Mouse (Mus musculus): ENCODE results near the gene Pcnp. TPM values are rescaled to one million over a fixed set of nuclear protein-coding genes. Genes with fewer than 3 reads are reported as not detected.
A peak's percentile ranks its signal among the peaks of the same experiment; 100 is the strongest.
"Not testable (repeated sequence)": the region's sequence is repeated elsewhere in the genome, so short reads cannot be mapped to it uniquely, and the experiment has no call there.

Pcnp gene
- polyA plus RNA-seq, 1 experiment: 25.4 TPM

DNA sequence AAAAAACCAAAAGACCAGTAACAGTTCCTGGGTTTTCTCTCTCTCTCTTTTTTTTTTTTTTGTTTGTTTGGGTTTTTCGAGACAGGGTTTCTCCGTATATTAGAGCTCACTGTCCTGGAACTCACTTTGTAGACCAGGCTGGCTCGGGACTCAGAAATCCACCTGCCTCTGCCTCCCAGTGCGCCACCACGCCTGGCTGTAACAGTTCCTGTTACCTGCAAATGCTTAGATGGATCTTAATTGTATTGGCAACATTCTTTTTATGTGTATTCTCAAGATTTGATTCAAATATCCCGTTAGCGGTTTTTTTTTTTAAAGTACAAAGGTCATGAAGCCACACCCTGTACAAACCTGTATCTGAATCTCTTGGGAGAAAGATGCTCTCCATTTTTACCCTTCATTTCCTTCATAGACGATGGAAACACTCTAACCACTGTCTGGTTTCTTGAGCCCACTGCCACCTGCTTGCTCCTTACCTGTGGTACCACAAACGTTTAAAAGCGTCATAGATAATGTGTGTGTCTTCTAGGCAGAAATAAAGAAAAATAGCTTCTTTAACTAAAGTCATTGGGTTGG lies 56.8 kb downstream of the Pcnp start:
- H3K4me1 ChIP-seq (ENCODE audit: control insufficient read depth, insufficient read depth, low read length): no peaks in the 10 kb centered on the region
- WGBS: 48% methylated on average over 10 of the region's 10 CpGs
- H3K4me3 ChIP-seq (replicated peaks; ENCODE audit: extremely low read depth, low read depth, low read length): no peak overlapping the region
- DNase-seq: no peak
- TF ChIP-seq POLR2A (IDR thresholded peaks at IDR 0.05; ENCODE audit: borderline replicate concordance, extremely low read depth, low read depth, low read length) (no peak), CTCF (IDR thresholded peaks at IDR 0.05; ENCODE audit: insufficient read depth, low read length) (no peak)

DNA sequence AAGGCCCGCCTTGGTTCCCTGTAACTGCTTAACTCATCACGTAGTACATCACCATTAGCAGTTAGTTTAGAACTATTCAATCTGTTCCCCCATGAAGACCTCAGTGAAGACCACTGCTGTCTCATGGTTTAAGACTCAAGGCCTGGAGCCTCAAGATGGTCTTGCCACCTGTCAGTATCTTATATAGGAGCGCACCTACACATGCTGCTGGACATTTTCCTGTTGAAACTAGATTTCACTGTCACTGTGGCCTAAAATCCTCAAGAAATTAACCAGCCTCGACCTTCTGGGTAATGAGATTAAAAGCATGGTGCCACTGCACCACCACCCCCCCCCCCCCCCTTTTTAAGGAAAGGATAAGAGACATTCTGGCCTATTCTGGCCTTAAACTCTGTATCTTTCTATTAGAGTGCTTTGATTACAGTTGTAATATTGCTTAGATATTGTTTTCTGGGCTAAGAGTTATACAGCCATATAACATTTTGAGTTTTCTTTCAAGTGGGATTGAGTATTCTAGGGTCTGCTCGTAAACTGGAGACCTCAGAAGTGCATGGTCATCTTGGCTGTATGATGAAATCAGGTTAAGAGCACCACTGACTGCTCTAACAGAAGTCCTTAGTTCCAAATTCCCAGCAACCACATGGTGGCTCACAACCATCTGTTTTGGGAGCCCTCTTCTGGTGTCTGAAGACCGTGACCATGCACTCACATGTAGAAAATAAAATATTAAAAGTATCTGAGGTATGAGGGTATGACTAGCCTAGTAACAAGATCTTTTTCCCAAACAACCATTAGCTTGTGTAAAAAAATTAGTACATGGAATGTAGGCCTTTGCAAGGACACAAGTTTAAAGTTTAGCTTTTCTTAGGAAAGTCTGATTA lies 57.6 kb downstream of the Pcnp start:
- Histone ChIP-seq H3K4me3 (replicated peaks; ENCODE audit: extremely low read depth, low read depth, low read length) (no peak overlapping the region), H3K4me1 (ENCODE audit: control insufficient read depth, insufficient read depth, low read length) (peaks cover 5% of the 10 kb centered on the region)
- no peak for DNase-seq
- 77% methylated on average over 6 of the region's 6 CpGs for WGBS
- TF ChIP-seq POLR2A (IDR thresholded peaks at IDR 0.05; ENCODE audit: borderline replicate concordance, extremely low read depth, low read depth, low read length): no peak
- no peak for TF ChIP-seq CTCF (IDR thresholded peaks at IDR 0.05; ENCODE audit: insufficient read depth, low read length)

DNA sequence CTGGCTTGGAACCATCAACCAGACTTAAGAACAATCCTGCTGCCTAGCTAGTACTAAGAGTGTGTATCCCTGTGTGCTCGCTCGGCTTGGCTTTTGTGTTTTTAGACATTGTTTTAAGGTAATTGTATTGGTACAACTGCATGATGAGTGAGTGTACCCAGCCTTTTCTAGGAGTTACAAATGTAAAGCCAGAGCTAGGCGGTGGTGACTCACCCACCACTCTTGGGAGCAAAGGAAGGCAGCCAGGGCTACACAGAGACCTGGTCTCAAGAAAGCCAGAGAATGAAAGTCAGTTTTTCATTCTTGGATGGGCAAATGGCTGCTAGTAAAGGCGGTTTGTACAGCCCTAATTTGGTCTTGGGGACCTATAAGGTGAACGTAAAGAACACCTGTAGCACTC lies 59.1 kb downstream of the Pcnp start:
- TF ChIP-seq CTCF (IDR thresholded peaks at IDR 0.05; ENCODE audit: insufficient read depth, low read length) (no peak), POLR2A (IDR thresholded peaks at IDR 0.05; ENCODE audit: borderline replicate concordance, extremely low read depth, low read depth, low read length) (no peak)
- WGBS: 90% methylated on average over 5 of the region's 5 CpGs
- H3K4me1 ChIP-seq (ENCODE audit: control insufficient read depth, insufficient read depth, low read length): peaks cover 6% of the 10 kb centered on the region
- no peak overlapping the region for H3K4me3 ChIP-seq (replicated peaks; ENCODE audit: extremely low read depth, low read depth, low read length)
- DNase-seq: no peak

DNA sequence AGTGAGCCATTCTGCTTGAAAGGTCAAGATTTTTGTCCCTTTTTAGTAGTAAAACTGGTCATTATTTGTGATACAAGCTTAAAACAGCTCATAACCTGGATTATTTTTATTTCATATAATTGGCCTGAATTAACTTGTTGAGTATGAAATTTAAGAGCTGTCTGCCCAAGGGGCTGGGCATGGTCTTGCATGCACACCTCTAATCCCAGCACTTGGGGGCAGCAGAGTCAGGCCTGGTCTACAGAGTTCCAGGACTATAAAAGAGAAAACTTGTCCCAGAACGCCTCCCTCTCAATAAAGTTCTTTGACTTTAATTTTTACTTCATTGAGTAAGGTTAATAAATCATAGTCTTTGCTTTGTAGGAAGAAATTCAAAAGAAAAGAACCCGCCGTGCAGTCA lies 60.4 kb downstream of the Pcnp start:
- WGBS: 63% methylated on average over 3 of the region's 3 CpGs
- Histone ChIP-seq H3K4me3 (replicated peaks; ENCODE audit: extremely low read depth, low read depth, low read length) (no peak overlapping the region), H3K4me1 (ENCODE audit: control insufficient read depth, insufficient read depth, low read length) (peaks cover 6% of the 10 kb centered on the region)
- TF ChIP-seq POLR2A (IDR thresholded peaks at IDR 0.05; ENCODE audit: borderline replicate concordance, extremely low read depth, low read depth, low read length): no peak
- TF ChIP-seq CTCF (IDR thresholded peaks at IDR 0.05; ENCODE audit: insufficient read depth, low read length): peak; percentile 59
- no peak for DNase-seq

DNA sequence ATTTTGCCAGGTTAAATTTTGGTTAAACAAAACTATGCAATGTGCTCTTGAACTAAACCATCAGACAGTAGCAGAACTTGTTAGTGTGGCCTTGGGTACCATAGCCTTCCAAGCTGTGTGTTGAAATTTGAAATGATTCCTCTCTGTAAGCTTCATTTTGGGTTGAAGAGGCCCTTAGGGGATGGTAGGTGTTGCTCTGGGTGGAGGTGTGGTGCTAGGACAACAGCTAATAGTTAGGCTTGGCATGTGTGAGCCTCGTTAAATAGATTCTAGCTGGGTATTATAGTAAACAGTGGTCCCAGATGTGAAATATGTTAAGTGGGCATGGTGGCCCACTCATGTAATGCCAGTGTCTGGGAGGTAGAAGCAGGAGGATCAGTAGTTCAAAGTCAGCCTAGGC lies 62.3 kb downstream of the Pcnp start:
- peak overlapping the region; percentile 40 for H3K4me3 ChIP-seq (replicated peaks; ENCODE audit: extremely low read depth, low read depth, low read length)
- no peak for DNase-seq
- TF ChIP-seq CTCF (IDR thresholded peaks at IDR 0.05; ENCODE audit: insufficient read depth, low read length) (no peak), POLR2A (IDR thresholded peaks at IDR 0.05; ENCODE audit: borderline replicate concordance, extremely low read depth, low read depth, low read length) (no peak)
- H3K4me1 ChIP-seq (ENCODE audit: control insufficient read depth, insufficient read depth, low read length): peaks cover 6% of the 10 kb centered on the region
- WGBS: 21% methylated on average over 1 of the region's 1 CpGs

DNA sequence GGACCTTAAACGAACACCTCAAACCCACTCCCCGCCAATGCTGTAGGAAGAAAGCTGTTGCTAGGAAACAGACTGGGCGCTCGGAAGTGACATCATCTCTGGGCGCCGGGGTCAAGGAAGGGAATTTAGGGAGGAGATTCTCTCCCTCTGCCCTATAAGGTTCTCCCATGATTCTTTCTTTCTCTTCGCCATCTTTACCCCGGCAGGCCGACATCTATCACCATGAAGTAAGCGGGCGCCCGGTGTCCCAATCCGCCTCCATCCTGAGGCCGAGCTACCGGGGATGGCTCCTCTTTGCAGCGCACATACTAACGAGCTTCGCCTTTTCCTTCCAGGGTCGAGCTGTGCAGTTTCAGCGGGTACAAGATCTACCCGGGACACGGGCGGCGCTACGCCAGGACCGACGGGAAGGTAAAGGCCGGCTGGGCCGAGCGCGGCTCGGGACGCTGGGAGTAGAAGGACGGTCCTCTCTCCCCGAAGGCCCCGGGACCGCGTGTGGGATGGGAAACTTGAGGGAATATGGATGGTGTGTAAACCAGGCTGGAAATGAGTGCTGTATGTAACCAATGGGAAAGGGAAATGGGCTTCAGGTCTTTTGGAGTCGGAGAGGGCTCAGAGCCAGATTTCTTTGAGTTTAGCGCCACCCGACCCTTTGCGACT lies 63.2 kb downstream of the Pcnp start, which contains the start of gene Rpl24:
Gene Rpl24 (plus strand): TSS at position 64 of the 660 bp plus-strand sequence.
- Histone ChIP-seq H3K4me3 (replicated peaks; ENCODE audit: extremely low read depth, low read depth, low read length) (peak within 1 kb of the TSS; percentile 92), H3K4me1 (ENCODE audit: control insufficient read depth, insufficient read depth, low read length) (peaks cover 6% of the 10 kb centered on the region)
- TF ChIP-seq CTCF (IDR thresholded peaks at IDR 0.05; ENCODE audit: insufficient read depth, low read length) (no peak), POLR2A (IDR thresholded peaks at IDR 0.05; ENCODE audit: borderline replicate concordance, extremely low read depth, low read depth, low read length) (peak; percentile 42; the same call in 1 of the 2 replicates)
- under 1% methylated on average over 42 of the region's 42 CpGs for WGBS
- DNase-seq: peak; percentile 95

DNA sequence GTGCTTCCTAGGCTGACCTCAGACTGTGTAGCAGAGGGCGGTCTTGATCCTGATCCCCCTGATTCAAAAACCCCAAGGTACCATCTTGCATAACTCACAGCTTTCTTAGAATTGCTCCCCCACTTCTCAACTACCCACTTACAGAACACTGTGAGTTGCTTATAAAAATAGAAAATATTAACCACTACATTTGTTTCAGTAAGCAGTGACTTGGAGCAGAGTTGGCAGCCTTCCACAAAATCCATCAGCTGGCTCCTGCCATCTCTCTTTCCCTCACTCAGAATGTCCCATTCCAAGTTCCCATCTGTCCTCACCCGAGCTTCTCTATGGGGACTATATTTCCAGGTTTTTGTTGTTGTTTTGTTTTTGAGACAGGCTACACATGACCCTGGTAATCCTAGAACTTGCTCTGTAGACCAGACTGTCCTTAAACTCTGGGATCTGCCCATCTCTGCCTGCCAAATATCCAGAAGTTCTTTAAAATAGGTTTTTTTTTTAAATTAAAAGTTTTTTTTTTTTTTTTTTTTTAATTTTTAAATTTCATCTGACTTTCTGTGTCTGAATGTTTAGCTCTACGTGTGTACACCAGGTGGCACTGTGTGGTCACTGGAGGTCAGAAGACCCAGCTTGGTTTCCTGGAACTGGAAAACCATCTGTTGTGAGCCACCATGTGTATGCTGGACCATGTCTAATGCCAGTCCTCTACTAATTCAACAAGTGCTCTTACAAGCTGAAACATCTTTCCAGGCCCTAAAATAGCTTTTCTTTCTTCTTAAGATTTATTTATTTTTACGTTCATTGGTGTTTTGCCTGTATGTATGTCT lies 65.2 kb downstream of the Pcnp start:
- WGBS: 58% methylated on average over 4 of the region's 4 CpGs
- no peak overlapping the region for H3K4me3 ChIP-seq (replicated peaks; ENCODE audit: extremely low read depth, low read depth, low read length)
- peaks cover 6% of the 10 kb centered on the region for H3K4me1 ChIP-seq (ENCODE audit: control insufficient read depth, insufficient read depth, low read length)
- TF ChIP-seq POLR2A (IDR thresholded peaks at IDR 0.05; ENCODE audit: borderline replicate concordance, extremely low read depth, low read depth, low read length) (no peak), CTCF (IDR thresholded peaks at IDR 0.05; ENCODE audit: insufficient read depth, low read length) (peak; percentile 53)
- no peak for DNase-seq

DNA sequence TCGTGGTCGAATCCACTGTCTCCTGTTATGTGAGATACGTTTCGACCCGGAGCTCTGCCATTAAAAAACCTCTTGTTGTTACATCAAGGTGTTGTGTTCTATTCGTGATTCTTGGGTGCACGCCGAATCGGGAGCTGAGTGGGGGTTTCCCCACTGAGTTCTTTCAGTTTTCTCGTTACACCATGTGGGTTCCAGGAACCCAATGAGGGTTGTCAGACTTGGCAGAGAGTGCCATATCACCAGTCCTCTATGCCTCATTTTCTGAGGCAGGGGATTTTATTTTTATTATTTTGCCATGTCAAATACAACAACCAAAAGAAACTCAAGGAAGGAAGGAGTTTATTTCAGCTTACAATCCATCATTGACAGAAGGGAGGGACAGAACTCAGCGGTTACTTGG lies 66.5 kb downstream of the Pcnp start:
- WGBS: 90% methylated on average over 6 of the region's 11 CpGs
- not testable (repeated sequence) for H3K4me1 ChIP-seq (ENCODE audit: control insufficient read depth, insufficient read depth, low read length); H3K4me3 ChIP-seq (replicated peaks; ENCODE audit: extremely low read depth, low read depth, low read length); DNase-seq

Other genes with a start within 250 kb of the Pcnp start
- 13.4 and 15.3 TPM in 2 replicates for gene Nfkbiz, start 190.8 kb downstream of the Pcnp start, polyA plus RNA-seq (2012; rRNA removed)
- gene Nxpe3, start 134.5 kb downstream of the Pcnp start, polyA plus RNA-seq (2012; rRNA removed): 1.8 and 2.9 TPM in 2 replicates
- gene Cep97, start 94.9 kb downstream of the Pcnp start, polyA plus RNA-seq (2012; rRNA removed): 0.55 and 1.6 TPM in 2 replicates
- 61.7 and 86.4 TPM in 2 replicates for gene Rpl24, start 63.5 kb downstream of the Pcnp start, polyA plus RNA-seq (2012; rRNA removed)
- 3.3 and 3.7 TPM in 2 replicates for gene Zbtb11, start 55.9 kb downstream of the Pcnp start, polyA plus RNA-seq (2012; rRNA removed)
- 2.1 TPM in 2 replicates for gene Trmt10c, start 8.1 kb upstream of the Pcnp start, polyA plus RNA-seq (2012; rRNA removed)
- gene Senp7, start 18.6 kb upstream of the Pcnp start, polyA plus RNA-seq (2012; rRNA removed): 2.2 and 4.5 TPM in 2 replicates
- 0.06 and 0.15 TPM in 2 replicates for gene Impg2, start 174.6 kb upstream of the Pcnp start, polyA plus RNA-seq (2012; rRNA removed)

All from lung, adult 2 months (tissue).